27 mouse cellular contexts compared by ENCODE assay signal in genomic region chr5:52467841-52468240, GRCm38 (mm10). TPM values are rescaled to one million over a fixed set of nuclear protein-coding genes. Genes with fewer than 3 reads are reported as not detected.
"Had no signal": no experiment of that assay in that cellular context is flagged by ENCODE, and none has a peak within 500 bp of the region (broad histone marks: within the 10 kb centered on the region; RNA-seq: fewer than 3 reads in every experiment).

No protein-coding gene starts in this region.

- DNase-seq: gastrocnemius, adult 2 months; gastrocnemius, postnatal 10 days; gastrocnemius, postnatal 25 days; heart, adult 18-20 months; heart, postnatal 10 days; heart, postnatal 4 days; kidney, adult 18-20 months; kidney, adult 9 months; kidney, postnatal 14 days; kidney, postnatal 4 days; liver; liver, embryonic 13.5 days; liver, postnatal 0 days had no signal

- H3K27ac ChIP-seq: gastrocnemius, adult 2 months; heart, embryonic 10.5 days; hindbrain, embryonic 10.5 days; hindbrain, embryonic 12.5 days; hindbrain, embryonic 14.5 days; intestine, embryonic 15.5 days; kidney, embryonic 15.5 days; kidney, postnatal 0 days; layer of hippocampus, adult 2 months; left cerebral cortex, adult 2 months; limb, embryonic 10.5 days; limb, embryonic 12.5 days; liver, embryonic 13.5 days; liver, embryonic 15.5 days had no signal

- H3K27me3 ChIP-seq: heart, embryonic 12.5 days; hindbrain, embryonic 12.5 days; intestine, embryonic 15.5 days had no signal

- H3K36me3 ChIP-seq: heart, embryonic 10.5 days; heart, embryonic 12.5 days; hindbrain, embryonic 10.5 days; hindbrain, embryonic 12.5 days; intestine, embryonic 15.5 days; kidney, embryonic 15.5 days; limb, embryonic 10.5 days; limb, embryonic 12.5 days; liver, embryonic 13.5 days; liver, embryonic 15.5 days had no signal

- H3K4me3 ChIP-seq: gastrocnemius, adult 2 months; heart, embryonic 10.5 days; heart, embryonic 12.5 days; hindbrain, embryonic 10.5 days; hindbrain, embryonic 12.5 days; intestine, embryonic 15.5 days; kidney, embryonic 15.5 days; layer of hippocampus, adult 2 months; left cerebral cortex, adult 2 months; limb, embryonic 10.5 days; limb, embryonic 12.5 days; liver, embryonic 13.5 days; liver, embryonic 15.5 days had no signal

- H3K4me1 ChIP-seq: heart, embryonic 12.5 days; limb, embryonic 12.5 days had no signal

RNA-seq across cellular contexts. Expression of gene Ccdc149, which starts 3.5 kb away (rescaled TPM):
- polyA plus RNA-seq: inflammation-experienced regulatory T-cells, adult 6 months had no signal
